Comparison of ENCODE assay signal across 10 mouse cellular contexts in the genomic region with DNA sequence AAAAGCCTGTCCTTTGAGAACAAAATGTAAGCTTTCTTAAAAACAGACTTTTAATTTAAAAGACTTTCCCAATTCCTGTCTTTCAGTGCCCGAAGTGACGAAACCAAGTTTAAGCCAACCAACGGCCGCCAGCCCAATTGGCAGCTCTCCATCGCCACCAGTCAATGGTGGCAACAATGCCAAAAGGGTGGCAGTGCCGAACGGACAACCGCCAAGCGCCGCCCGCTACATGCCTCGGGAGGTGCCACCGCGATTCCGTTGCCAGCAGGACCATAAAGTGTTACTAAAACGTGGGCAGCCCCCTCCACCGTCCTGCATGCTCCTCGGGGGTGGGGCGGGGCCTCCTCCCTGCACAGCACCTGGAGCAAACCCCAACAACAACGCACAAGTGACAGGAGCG.
A peak's percentile ranks its signal among the peaks of the same experiment; 100 is the strongest.
DNase-seq lines count a peak whose midpoint lies in the region; ATAC-seq lines count a peak whose summit lies in the region.
"Had no signal": no experiment of that assay in that cellular context is flagged by ENCODE, and none has a peak within 500 bp of the region (broad histone marks: within the 10 kb centered on the region; RNA-seq: fewer than 3 reads in every experiment).

No protein-coding gene starts in this region.

- 76% methylated on average over 21 of the region's 21 CpGs for WGBS in neural tube, embryonic 15.5 days

- no peak for ATAC-seq in neural tube, embryonic 15.5 days (ENCODE audit: low FRiP score)

- H3K4me3 ChIP-seq in neural tube, embryonic 15.5 days (replicated peaks): no peak overlapping the region
- H3K4me3 ChIP-seq: forebrain, embryonic 10.5 days had no signal

- DNase-seq in heart, adult 8-10 months (ENCODE audit: low spot score): peak; percentile 22
- DNase-seq in heart, postnatal 4 days: no peak
- peak; percentile 32 for DNase-seq in ZHBTc4 (ENCODE audit: low read depth, low spot score)
- peak; percentile 75 for DNase-seq in cerebellum, adult 9-10 months
- peak; percentile 58 to 72 for DNase-seq in layer of hippocampus, postnatal 10 days (ENCODE audit: low spot score in 2 of 2)
- DNase-seq in c-Kit-positive CD71-positive TER-119-positive erythroid progenitor cells, embryonic 14.5 days (ENCODE audit: low spot score): no peak
- DNase-seq in spleen, adult 18-20 months: no peak

- H3K4me2 ChIP-seq in neural tube, embryonic 15.5 days: no peak overlapping the region

- no peaks in the 10 kb centered on the region for H3K27me3 ChIP-seq in neural tube, embryonic 15.5 days (replicated peaks)

- H3K27ac ChIP-seq in neural tube, embryonic 15.5 days (replicated peaks): no peak overlapping the region
- H3K27ac ChIP-seq: forebrain, embryonic 10.5 days; liver, embryonic 14.5 days had no signal

- H3K36me3 ChIP-seq in neural tube, embryonic 15.5 days: peaks cover 34% of the 10 kb centered on the region

- H3K9me3 ChIP-seq in neural tube, embryonic 15.5 days (replicated peaks): no peaks in the 10 kb centered on the region
- H3K9me3 ChIP-seq: forebrain, embryonic 10.5 days had no signal

- H3K9ac ChIP-seq in neural tube, embryonic 15.5 days (replicated peaks): no peak overlapping the region
- H3K9ac ChIP-seq: liver, embryonic 14.5 days had no signal

- H3K4me1 ChIP-seq in neural tube, embryonic 15.5 days: no peaks in the 10 kb centered on the region
- H3K4me1 ChIP-seq: forebrain, embryonic 10.5 days had no signal

Comparison
In these comparisons a context has a peak if more than half of its experiments do, and no peak if none do; other contexts are left out.
1. DNase-seq: peak in heart, adult 8-10 months (single experiment), ZHBTc4 (single experiment), cerebellum, adult 9-10 months (single experiment) and layer of hippocampus, postnatal 10 days (2 of 2); none in heart, postnatal 4 days (single experiment), c-Kit-positive CD71-positive TER-119-positive erythroid progenitor cells, embryonic 14.5 days (single experiment) and spleen, adult 18-20 months (0 of 2).